Mouse (Mus musculus) MEL (cell line): ENCODE measurements around the gene Fmnl1.

Experiments used
- CHD2 ChIP-seq: IDR thresholded peaks from 2 replicates; pipeline ENCODE4 v1.6.1; 2011; ENCODE audit warnings: low read length, improper control_type of control experiment
- CTCF ChIP-seq, 3 experiments: IDR thresholded peaks in 2 of 3; conservative IDR thresholded peaks in 1 of 3; 2 replicates each; pipeline ENCODE4 v1.5.1; 2011 to 2012; ENCODE audit warnings: low read length in 3 of 3, low read depth in 2 of 3, mild to moderate bottlenecking in 2 of 3, improper control_type of control experiment in 1 of 3, inconsistent platforms in 1 of 3, mixed read lengths in 1 of 3, moderate library complexity in 1 of 3; ENCODE audit not compliant: control insufficient read depth in 1 of 3, insufficient read depth in 1 of 3, poor library complexity in 1 of 3, severe bottlenecking in 1 of 3
- POLR2AphosphoS5 ChIP-seq: IDR thresholded peaks from 2 replicates; pipeline ENCODE4 v1.6.1; 2012; ENCODE audit warnings: low read depth, borderline replicate concordance, mild to moderate bottlenecking, inconsistent platforms, low read length, moderate library complexity, mixed read lengths

DNA sequence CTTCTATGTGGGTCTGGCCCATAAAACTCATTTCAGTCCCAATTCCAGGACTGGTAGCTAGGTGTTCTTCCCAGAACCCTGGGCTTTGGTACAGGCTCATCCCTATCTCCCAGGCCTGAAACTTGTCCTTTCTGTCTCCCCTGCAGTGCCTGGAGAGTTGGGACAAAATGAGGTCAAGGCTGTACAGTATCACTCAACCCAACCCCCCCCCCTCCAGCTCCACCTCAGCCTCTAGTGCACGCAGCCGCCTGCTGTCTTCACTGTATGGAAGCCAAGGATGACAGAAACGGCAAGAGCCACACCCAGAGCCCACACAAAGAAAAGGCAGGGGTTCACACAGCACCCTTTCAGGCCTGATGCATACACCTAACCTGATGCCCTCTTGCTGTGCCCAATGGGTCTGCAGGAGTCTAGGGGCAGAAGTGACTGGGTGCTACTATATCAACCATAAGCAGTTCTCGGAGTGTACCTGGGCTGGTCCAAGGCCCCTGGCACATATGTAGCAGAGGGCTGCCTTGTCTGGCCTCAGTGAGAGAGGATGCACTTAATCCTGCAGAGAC lies 75.9 kb downstream of the Fmnl1 start:
- no peak for TF ChIP-seq POLR2AphosphoS5
- no peak for TF ChIP-seq CTCF (IDR thresholded peaks at IDR 0.05 in 2 of 3, conservative IDR thresholded peaks at IDR 0.05 in 1 of 3; ENCODE audit: control insufficient read depth in 1 of 3, insufficient read depth in 1 of 3, low read depth in 2 of 3, low read length in 3 of 3, poor library complexity in 1 of 3, severe bottlenecking in 1 of 3)
- TF ChIP-seq CHD2 = no peak
